Mouse (Mus musculus) left cerebral cortex, adult 9 months (tissue): ENCODE results near the gene Recql5.
"Not testable (repeated sequence)": the region's sequence is repeated elsewhere in the genome, so short reads cannot be mapped to it uniquely, and the experiment has no call there.

Experiments
- DNase-seq, 2 experiments: peaks; one replicate each; pipeline ENCODE4 v3.0.0; 2022; ENCODE audit warnings: low spot score in 2 of 2

The Recql5 gene

DNA sequence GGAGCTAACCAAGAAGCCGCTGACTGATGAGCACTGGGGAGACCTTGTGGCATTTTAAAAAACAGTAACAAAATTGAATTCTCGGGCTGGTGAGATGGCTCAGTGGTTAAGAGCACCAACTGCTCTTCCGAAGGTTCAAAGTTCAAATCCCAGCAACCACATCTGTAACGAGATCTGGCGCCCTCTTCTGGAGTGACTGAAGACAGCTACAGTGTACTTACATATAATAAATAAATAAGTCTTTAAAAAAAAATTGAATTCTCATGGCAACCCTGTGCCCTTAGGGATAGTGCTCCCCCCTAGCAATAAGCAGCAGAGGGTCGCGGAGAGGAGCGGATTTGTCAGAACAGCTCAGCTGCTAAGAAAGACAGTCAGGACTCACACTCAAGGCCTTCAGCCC is 69.4 kb downstream of the Recql5 start:
- no peak for DNase-seq

GRCm38 (mm10) chr11:115859143-115859945 is 73.9 kb downstream of the Recql5 start:
- peak; percentile 7 to 54 for DNase-seq

- no peak for DNase-seq
Measured at GRCm38 (mm10) chr11:115858354-115858753, 74.9 kb downstream of the Recql5 start, which contains the start of gene Myo15b. TSS of gene Myo15b (plus strand) at chr11:115858406.

DNA sequence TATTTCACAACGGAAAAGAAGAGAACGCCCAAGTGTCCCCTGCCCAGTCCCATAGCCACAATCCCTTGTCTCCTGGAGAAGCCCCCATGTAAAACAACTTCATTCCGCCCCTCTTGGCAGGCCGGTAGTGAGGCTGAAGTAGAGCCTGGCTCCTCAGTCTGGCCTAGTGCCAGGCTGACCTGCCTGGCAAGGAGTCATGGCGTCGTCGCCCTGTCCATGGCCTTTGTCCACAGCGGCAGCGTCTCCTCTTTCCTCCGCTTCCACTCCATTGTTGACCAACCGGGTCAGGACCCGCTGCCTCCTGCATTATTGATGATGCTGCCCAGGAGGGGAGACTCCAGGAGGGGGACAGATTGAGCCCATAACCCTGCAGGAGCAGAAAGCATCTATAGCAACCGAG is 75.3 kb downstream of the Recql5 start:
- no peak for DNase-seq

- not testable (repeated sequence) for DNase-seq
Measured at GRCm38 (mm10) chr11:115857146-115857545, 76.1 kb downstream of the Recql5 start.

DNA sequence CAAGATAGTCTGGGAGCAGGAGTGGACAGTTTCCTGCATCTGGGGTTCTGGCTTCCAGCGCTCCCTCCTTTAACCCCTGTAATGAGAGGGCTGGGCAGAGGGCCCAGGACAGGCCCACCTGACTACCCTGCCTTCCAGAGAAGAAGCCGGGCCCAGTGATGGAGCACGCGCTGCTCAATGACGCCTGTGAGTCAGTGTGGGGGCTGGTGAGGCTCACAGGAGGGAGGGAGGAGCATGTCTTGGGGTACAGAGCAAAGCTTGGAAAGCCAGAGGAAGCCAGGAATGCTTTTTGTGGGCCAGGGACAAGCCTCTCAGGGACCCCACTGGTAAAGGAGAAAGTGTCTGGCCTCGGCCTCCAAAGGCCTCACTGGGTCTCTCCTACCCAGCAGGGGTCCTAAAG is 78.6 kb downstream of the Recql5 start:
- DNase-seq = peak in 1 of 2 experiments; percentile 17

DNA sequence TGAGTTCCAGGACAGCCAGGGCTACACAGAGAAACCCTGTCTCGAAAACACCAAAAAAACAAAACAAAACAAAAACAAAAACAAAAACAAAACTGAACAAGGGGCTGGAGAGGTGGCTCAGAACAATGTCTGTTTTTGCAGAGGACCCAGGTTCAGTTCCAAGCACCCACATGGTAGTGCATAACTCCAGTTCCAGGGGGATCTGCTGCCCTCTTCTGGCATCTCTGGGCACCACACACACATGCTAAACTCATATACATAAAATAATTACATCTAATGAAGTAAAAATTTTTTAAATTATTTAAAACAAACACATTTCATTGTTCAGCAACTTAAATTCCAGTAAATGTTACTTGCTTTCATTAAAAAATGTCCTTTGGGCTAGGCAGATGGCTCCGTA is 87.5 kb downstream of the Recql5 start:
- DNase-seq = no peak

DNA sequence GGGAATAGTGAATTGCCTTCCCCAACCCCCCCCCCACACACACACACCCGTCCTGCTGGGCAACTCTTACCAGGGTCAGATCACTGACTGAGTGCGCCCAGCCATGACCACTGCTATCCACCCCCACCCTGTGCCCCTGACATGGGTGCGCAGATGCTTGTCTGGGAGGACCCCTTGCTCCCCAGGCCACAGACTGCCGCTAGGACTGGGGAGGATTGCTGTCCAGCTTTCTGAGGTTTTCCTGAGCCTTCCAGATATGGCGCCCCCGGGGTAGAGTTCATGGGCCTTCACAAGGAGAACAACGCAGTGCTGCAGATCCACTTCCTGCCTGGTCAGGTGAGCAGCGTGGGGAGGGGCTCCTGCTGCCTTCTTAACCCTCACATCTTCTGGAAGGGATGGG is 89.0 kb downstream of the Recql5 start:
- DNase-seq = no peak

DNA sequence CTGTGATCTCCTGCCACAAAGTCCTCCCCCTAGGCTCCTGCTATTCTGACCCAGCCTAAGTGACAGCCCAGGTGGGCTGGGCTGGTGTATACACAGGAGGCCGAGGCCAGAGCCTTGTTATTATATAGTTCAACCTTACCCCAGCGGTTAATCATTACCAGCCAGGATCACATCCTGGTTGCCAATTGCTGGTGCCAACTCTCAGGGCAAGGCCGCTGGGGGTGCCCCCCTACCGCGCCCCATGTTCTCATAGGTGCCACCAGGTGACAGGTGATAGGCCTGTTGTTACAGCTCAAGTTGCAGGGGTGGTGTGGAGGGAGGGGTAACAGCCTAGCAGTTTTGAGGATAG is 89.4 kb downstream of the Recql5 start:
- DNase-seq = no peak

GRCm38 (mm10) chr11:115843141-115843890 is 90.0 kb downstream of the Recql5 start:
- no peak for DNase-seq
